Mouse (Mus musculus) thymus, adult 2 months (tissue): ENCODE measurements around the gene Adck2. TPM values are rescaled to one million over a fixed set of nuclear protein-coding genes. Genes with fewer than 3 reads are reported as not detected.

Source experiments
- DNase-seq: peaks from one replicate; pipeline ENCODE4 v3.0.0; 2021
- H3K27ac ChIP-seq: fragments of 200-500 bp; 2 replicates; pipeline ENCODE4 v1.5.1; 2012; ENCODE audit warnings: low read length, control low read depth; ENCODE audit not compliant: control insufficient read depth, insufficient read depth
- H3K27me3 ChIP-seq: fragments of 200-500 bp; 2 replicates; pipeline ENCODE4 v1.6.1; 2012; ENCODE audit warnings: mild to moderate bottlenecking, low read length, moderate library complexity, mixed read lengths; ENCODE audit not compliant: control insufficient read depth, insufficient read depth
- H3K36me3 ChIP-seq: fragments of 200-500 bp; 2 replicates; pipeline ENCODE4 v1.6.1; 2012; ENCODE audit warnings: mild to moderate bottlenecking, low read length, moderate library complexity; ENCODE audit not compliant: control insufficient read depth, insufficient read depth
- H3K4me1 ChIP-seq: fragments of 200-500 bp; replicated peaks from 2 replicates; pipeline ENCODE4 v1.6.1; 2012; ENCODE audit warnings: low read length; ENCODE audit not compliant: control insufficient read depth, insufficient read depth
- H3K4me3 ChIP-seq: fragments of 200-500 bp; 2 replicates; pipeline ENCODE4 v1.5.1; 2012; ENCODE audit warnings: mild to moderate bottlenecking, low read length, control low read depth, moderate library complexity; ENCODE audit not compliant: control insufficient read depth, insufficient read depth
- CTCF ChIP-seq: fragments of 200-500 bp; IDR thresholded peaks from 2 replicates; pipeline ENCODE4 v1.5.1; 2012; ENCODE audit warnings: mild to moderate bottlenecking, control low read depth, low read length, moderate library complexity, borderline replicate concordance; ENCODE audit not compliant: control insufficient read depth, poor library complexity, insufficient read depth; ENCODE audit errors: extremely low read depth
- POLR2A ChIP-seq: fragments of 200-500 bp; IDR thresholded peaks from 2 replicates; pipeline ENCODE4 v1.6.1; 2012; ENCODE audit warnings: mild to moderate bottlenecking, low read length, control low read depth, moderate library complexity; ENCODE audit not compliant: control insufficient read depth, poor library complexity, insufficient read depth; ENCODE audit errors: extremely low read depth
- WGBS: fragments of 180-500 bp; shearing (Covaris S2); methylation state at CpG from one replicate; pipeline ENCODE4 v1.1.7; 2018; 5-methylcytosine and 5-hydroxymethylcytosine counted together
- polyA plus RNA-seq: library from polyadenylated mRNA; depleted of rRNA; stranded (reverse); fragments of >200 nt; gene quantifications from 2 replicates; pipeline ENCODE4 v1.2.3, GENCODE M21; 2012; rRNA removed

Adck2 gene
- polyA plus RNA-seq, 1 experiment, result 17.0 TPM

DNA sequence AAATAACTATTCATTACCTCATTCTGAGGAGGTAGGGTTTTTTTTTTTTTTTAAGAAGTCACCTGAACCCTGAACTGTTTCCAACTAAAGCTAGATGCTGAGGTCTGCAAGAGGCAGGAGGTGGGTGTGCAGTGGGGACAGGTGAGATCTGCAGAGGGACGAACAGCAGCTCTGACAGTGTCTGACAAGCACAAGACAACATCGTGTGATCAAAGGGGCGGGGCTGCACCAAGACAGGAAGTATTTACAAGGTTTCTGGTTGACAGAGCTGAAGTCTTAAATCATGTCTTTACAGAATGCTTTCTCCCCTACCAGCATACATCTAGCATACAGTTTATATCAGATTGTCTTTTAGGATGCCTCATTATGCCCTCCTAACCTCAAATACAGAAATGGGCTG is 33.2 kb downstream of the Adck2 start:
- 17% methylated on average over 3 of the region's 3 CpGs for WGBS
- Histone ChIP-seq H3K4me1 (no peaks in the 10 kb centered on the region), H3K27me3 (no peaks in the 10 kb centered on the region), H3K4me3 (no peak overlapping the region), H3K27ac (no peak overlapping the region), H3K36me3 (no peaks in the 10 kb centered on the region; the same call in 1 of the 2 replicates)
- DNase-seq, result peak; percentile 26
- no peak for TF ChIP-seq CTCF
- no peak for TF ChIP-seq POLR2A

- no peak for TF ChIP-seq CTCF
- no peak for TF ChIP-seq POLR2A
- Histone ChIP-seq H3K36me3 (no peaks in the 10 kb centered on the region; the same call in 1 of the 2 replicates), H3K27me3 (no peaks in the 10 kb centered on the region), H3K4me1 (no peaks in the 10 kb centered on the region), H3K27ac (no peak overlapping the region), H3K4me3 (no peak overlapping the region)
- no peak for DNase-seq
- WGBS, result 91% methylated on average over 5 of the region's 5 CpGs
These were observed 33.7 kb downstream of the Adck2 start for GRCm38 (mm10) chr6:39607365-39607764.

DNA sequence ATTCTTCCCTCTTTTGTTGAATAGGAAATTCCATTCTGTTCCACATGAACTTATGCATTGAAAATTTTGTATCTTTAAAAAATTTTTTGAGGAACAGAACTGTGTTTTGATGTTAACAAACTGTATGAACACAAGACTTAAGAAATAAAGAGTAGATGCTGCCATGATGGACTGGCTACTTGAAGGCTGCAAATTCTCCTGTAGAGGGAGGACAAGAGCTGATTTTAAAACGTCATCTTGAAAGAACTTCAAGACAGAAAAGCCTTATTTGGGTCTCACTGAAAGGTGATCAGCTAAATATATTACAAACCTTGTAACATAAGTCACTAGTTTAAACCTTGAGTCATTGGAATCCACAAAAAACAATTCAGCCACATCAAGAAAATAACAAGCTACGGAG is 36.5 kb downstream of the Adck2 start:
- no peaks in the 10 kb centered on the region for H3K4me1 ChIP-seq
- 70% methylated on average over 2 of the region's 2 CpGs for WGBS
- H3K27me3 ChIP-seq, result no peaks in the 10 kb centered on the region
- no peak overlapping the region for H3K27ac ChIP-seq
- no peak overlapping the region for H3K4me3 ChIP-seq
- no peak for TF ChIP-seq POLR2A
- TF ChIP-seq CTCF, result no peak
- DNase-seq, result no peak
- H3K36me3 ChIP-seq, result peaks cover 9% of the 10 kb centered on the region; the same call in 1 of the 2 replicates

DNA sequence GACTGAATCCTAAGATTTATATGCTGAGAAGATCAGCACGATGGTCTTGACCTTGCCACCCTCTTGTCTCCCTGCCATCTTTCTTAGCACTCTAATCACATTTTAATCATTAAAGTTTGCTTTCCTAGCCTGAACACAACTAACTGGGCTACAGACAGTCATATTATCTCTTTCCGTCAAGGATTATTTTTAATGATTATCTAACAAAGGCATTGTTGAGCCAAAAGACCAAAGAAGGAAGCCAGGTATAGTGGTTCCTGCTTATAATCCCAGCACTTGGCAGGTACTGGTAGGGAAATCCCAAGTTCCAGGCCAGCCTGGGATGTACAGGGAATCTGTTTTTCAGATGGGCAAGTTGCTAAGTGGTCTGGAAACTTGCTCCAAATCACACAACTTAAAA is 37.6 kb downstream of the Adck2 start:
- peaks cover 10% of the 10 kb centered on the region; the same call in 1 of the 2 replicates for H3K36me3 ChIP-seq
- 97% methylated on average over 2 of the region's 2 CpGs for WGBS
- no peak overlapping the region for H3K27ac ChIP-seq
- no peaks in the 10 kb centered on the region for H3K27me3 ChIP-seq
- no peak for DNase-seq
- H3K4me3 ChIP-seq, result no peak overlapping the region
- TF ChIP-seq CTCF (no peak), POLR2A (no peak)
- no peaks in the 10 kb centered on the region for H3K4me1 ChIP-seq

Other genes with a start within 250 kb of the Adck2 start
- 28.6 and 30.8 TPM in 2 replicates for gene Slc37a3, start 196.2 kb upstream of the Adck2 start, polyA plus RNA-seq
- gene Rab19, start 192.7 kb upstream of the Adck2 start, polyA plus RNA-seq, result 9.8 and 13.2 TPM in 2 replicates
- 44.3 and 45.8 TPM in 2 replicates for gene Mkrn1, start 153.4 kb upstream of the Adck2 start, polyA plus RNA-seq
- 2.6 and 3.2 TPM in 2 replicates for gene Dennd2a, start 16.0 kb upstream of the Adck2 start, polyA plus RNA-seq
- gene Gm42420, start 11.9 kb downstream of the Adck2 start, polyA plus RNA-seq, result 0.96 TPM in 1 of 2 replicates, not detected in the other
- 249 and 412 TPM in 2 replicates for gene Ndufb2, start 18.7 kb downstream of the Adck2 start, polyA plus RNA-seq
- gene Braf, start 151.6 kb downstream of the Adck2 start, polyA plus RNA-seq, result 12.3 and 15.5 TPM in 2 replicates
- 77.9 and 96.3 TPM in 2 replicates for gene Mrps33, start 237.1 kb downstream of the Adck2 start, polyA plus RNA-seq